Comparison of ENCODE assay signal across 8 mouse cellular contexts in the genomic region with DNA sequence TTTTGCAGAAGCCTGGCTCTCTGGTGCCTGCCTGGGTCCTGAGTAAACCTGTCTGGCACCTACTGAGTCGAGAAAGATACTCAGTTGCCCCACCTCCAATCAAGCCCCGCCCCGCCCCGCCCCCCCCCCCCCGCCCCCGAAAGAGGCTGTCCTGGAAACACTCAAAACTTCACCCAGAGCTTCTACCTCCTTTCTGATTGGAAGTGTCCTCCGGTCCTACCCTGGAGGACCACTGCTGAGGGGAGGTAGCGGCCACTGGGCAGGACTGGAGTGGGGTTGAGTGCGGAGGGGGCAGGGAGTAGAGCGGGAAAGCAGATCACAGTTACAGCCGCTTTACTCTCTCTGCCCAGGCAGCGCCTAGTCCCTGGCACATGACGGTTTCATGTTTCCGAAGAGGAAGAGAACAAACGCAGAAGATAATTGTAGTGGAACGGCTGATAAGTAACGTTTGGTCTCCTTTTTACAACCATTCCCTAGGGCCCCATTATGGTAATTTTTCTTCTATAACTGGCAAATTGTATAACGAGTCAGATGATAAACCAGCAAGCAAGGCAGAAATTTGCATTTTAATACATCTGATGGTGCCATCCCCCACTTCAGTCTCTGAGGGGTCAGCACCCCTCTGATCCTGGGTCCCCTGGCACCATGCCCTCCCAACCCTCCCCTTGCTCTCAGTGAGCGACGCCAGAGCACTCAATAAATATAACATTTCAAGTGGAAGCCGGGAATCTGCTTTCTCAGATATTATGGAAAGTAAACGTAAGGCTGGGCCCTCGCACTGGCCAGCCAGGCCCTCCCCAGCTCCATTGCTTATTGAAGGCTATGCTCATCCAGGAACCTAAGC.
A peak's percentile ranks its signal among the peaks of the same experiment; 100 is the strongest.
DNase-seq lines count a peak whose midpoint lies in the region; ATAC-seq and TF ChIP-seq lines count a peak whose summit lies in the region.

No protein-coding gene starts in this region.

- no peak overlapping the region; the same call in 1 of the 2 replicates for H3K27ac ChIP-seq in embryonic facial prominence, embryonic 13.5 days
- peak overlapping the region; percentile 28; the same call in 1 of the 2 replicates for H3K27ac ChIP-seq in limb, embryonic 15.5 days
- peak overlapping the region; percentile 73 for H3K27ac ChIP-seq in midbrain, embryonic 14.5 days (replicated peaks; ENCODE audit: low read depth, low read length)
- H3K27ac ChIP-seq in testis, adult 2 months (ENCODE audit: control insufficient read depth, insufficient read depth, low read depth, low read length) = no peak overlapping the region

- 0 out of 2 replicates have a peak, but pooled peaks cover 5% of the 10 kb centered on the region for H3K27me3 ChIP-seq in embryonic facial prominence, embryonic 13.5 days
- H3K27me3 ChIP-seq in limb, embryonic 15.5 days = no peaks in the 10 kb centered on the region
- H3K27me3 ChIP-seq in midbrain, embryonic 14.5 days (ENCODE audit: control insufficient read depth, insufficient read depth, low read length) = no peaks in the 10 kb centered on the region
- H3K27me3 ChIP-seq in testis, adult 2 months (ENCODE audit: control insufficient read depth, insufficient read depth, low read length) = no peaks in the 10 kb centered on the region

- H3K36me3 ChIP-seq in embryonic facial prominence, embryonic 13.5 days = no peaks in the 10 kb centered on the region
- no peaks in the 10 kb centered on the region for H3K36me3 ChIP-seq in limb, embryonic 15.5 days
- no peaks in the 10 kb centered on the region for H3K36me3 ChIP-seq in midbrain, embryonic 14.5 days (ENCODE audit: control insufficient read depth, insufficient read depth, low read length)
- no peaks in the 10 kb centered on the region for H3K36me3 ChIP-seq in testis, adult 2 months (ENCODE audit: control insufficient read depth, insufficient read depth, low read length)

- H3K4me3 ChIP-seq in embryonic facial prominence, embryonic 13.5 days = peak overlapping the region; percentile 37
- H3K4me3 ChIP-seq in limb, embryonic 15.5 days = peak overlapping the region; percentile 28
- 0 out of 2 replicates have a peak overlapping the region, but pooled peaks have one; percentile 7 for H3K4me3 ChIP-seq in midbrain, embryonic 14.5 days (replicated peaks; ENCODE audit: low read depth, low read length)
- peak overlapping the region; percentile 33; the same call in 1 of the 2 replicates for H3K4me3 ChIP-seq in testis, adult 2 months (ENCODE audit: control insufficient read depth, low read depth, low read length)

- peak overlapping the region; percentile 47; the same call in 1 of the 2 replicates for H3K9ac ChIP-seq in embryonic facial prominence, embryonic 13.5 days
- H3K9ac ChIP-seq in limb, embryonic 15.5 days = no peak overlapping the region
- no peak overlapping the region for H3K9ac ChIP-seq in midbrain, embryonic 14.5 days (replicated peaks; ENCODE audit: low read length)

- TF ChIP-seq CTCF in testis, adult 2 months (IDR thresholded peaks at IDR 0.05; ENCODE audit: control insufficient read depth, insufficient read depth, insufficient replicate concordance, low read depth, low read length) = no peak

- 7% methylated on average over 18 of the region's 23 CpGs for WGBS in embryonic facial prominence, embryonic 13.5 days
- 4% methylated on average over 23 of the region's 23 CpGs for WGBS in limb, embryonic 15.5 days
- WGBS in midbrain, embryonic 14.5 days = 6% methylated on average over 19 of the region's 23 CpGs

- no peak for ATAC-seq in cerebellum, adult (ENCODE audit: insufficient number of reproducible peaks, low FRiP score, low TSS enrichment)
- 0 out of 2 replicates have a peak, but pooled peaks have one; percentile 54 for ATAC-seq in embryonic facial prominence, embryonic 13.5 days (ENCODE audit: insufficient number of reproducible peaks, insufficient read depth, low FRiP score, low TSS enrichment, low read depth)
- ATAC-seq in limb, embryonic 15.5 days (ENCODE audit: insufficient number of reproducible peaks, low FRiP score, low TSS enrichment, low read depth) = peak; percentile 69
- ATAC-seq in midbrain, embryonic 14.5 days (ENCODE audit: low FRiP score, low TSS enrichment) = peak; percentile 66; the same call in 1 of the 2 replicates

- DNase-seq in cerebellum, adult 9-10 months = peak; percentile 14
- peak; percentile 24 to 39 for DNase-seq in heart, postnatal 14 days
- DNase-seq in midbrain, embryonic 14.5 days = peak; percentile 81
- no peak for DNase-seq in right cerebral cortex, postnatal 25 days

- H3K9me3 ChIP-seq in embryonic facial prominence, embryonic 13.5 days = no peaks in the 10 kb centered on the region
- no peaks in the 10 kb centered on the region for H3K9me3 ChIP-seq in limb, embryonic 15.5 days
- H3K9me3 ChIP-seq in midbrain, embryonic 14.5 days (ENCODE audit: control insufficient read depth, low read length) = no peaks in the 10 kb centered on the region

- peak overlapping the region; percentile 60 for H3K4me2 ChIP-seq in embryonic facial prominence, embryonic 13.5 days
- H3K4me2 ChIP-seq in limb, embryonic 15.5 days = peak overlapping the region; percentile 47
- H3K4me2 ChIP-seq in midbrain, embryonic 14.5 days (ENCODE audit: low read length) = peak overlapping the region; percentile 48

- no peak for TF ChIP-seq POLR2A in testis, adult 2 months (IDR thresholded peaks at IDR 0.05; ENCODE audit: control insufficient read depth, low read depth, low read length)

- intact Hi-C loops in heart, postnatal 14 days (cut with DNase I) = no loop called here

- peaks cover 44% of the 10 kb centered on the region for H3K4me1 ChIP-seq in embryonic facial prominence, embryonic 13.5 days
- peaks cover 44% of the 10 kb centered on the region for H3K4me1 ChIP-seq in limb, embryonic 15.5 days
- peaks cover 39% of the 10 kb centered on the region for H3K4me1 ChIP-seq in midbrain, embryonic 14.5 days (ENCODE audit: control insufficient read depth, insufficient read depth, low read length)
- peaks cover 3% of the 10 kb centered on the region for H3K4me1 ChIP-seq in testis, adult 2 months (ENCODE audit: control insufficient read depth, insufficient read depth, low read length)

Comparison
In these comparisons a context has a peak if more than half of its experiments do, and no peak if none do; other contexts are left out.
1. H3K27ac ChIP-seq: peak in limb, embryonic 15.5 days (single experiment) and midbrain, embryonic 14.5 days (single experiment); none in embryonic facial prominence, embryonic 13.5 days (single experiment) and testis, adult 2 months (single experiment).
2. Peak in every context shown above with its lines, with median percentiles within 50 percentile points of each other: H3K4me2 ChIP-seq and H3K4me3 ChIP-seq.